Mouse (Mus musculus) G1E (cell line): ENCODE data around the gene Faf1.

ENCODE experiments used
- CTCF ChIP-seq: IDR thresholded peaks from 2 replicates; pipeline ENCODE4 v1.5.1; 2012; ENCODE audit warnings: low read depth, low read length, inconsistent platforms, mixed read lengths
- GATA1 ChIP-seq: IDR thresholded peaks from 2 replicates; pipeline ENCODE4 v1.6.1; 2012; ENCODE audit warnings: borderline replicate concordance, low read length, inconsistent platforms, mixed read lengths
- POLR2AphosphoS5 ChIP-seq: IDR thresholded peaks from 2 replicates; pipeline ENCODE4 v1.6.1; 2012; ENCODE audit warnings: low read depth, low read length, inconsistent platforms; ENCODE audit not compliant: insufficient replicate concordance

DNA sequence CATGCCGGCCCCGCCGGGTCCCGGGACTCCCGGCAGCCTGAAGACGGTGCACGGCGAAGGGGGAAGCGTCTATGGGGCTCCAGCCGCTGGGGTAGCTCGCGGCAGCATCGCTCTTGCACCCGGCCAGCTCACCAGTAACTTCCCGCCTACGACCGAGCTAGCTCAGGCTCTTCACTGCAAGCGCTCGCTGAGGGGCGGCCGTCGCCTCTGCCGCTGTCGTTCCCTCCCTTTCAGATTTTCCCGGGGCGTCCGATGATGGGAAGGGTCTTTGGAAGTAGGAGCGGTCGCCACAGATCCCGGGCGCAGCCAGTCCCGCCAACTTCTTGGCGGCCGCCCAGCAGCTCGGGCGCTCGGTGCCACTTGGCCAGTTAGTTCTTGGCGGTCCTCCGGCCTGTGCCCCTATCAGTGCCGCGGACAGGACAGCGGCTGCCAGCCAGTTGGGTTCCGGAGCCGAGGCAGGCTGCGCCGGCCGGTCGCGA lies 10.4 kb upstream of the Faf1 start:
- no peak for TF ChIP-seq CTCF
- no peak for TF ChIP-seq POLR2AphosphoS5
- no peak for TF ChIP-seq GATA1
